Mouse (Mus musculus): ENCODE measurements at regions not wholly inside any gene's neighbourhood (a gene's known extent, or its start where the extent isn't known, plus 50 kb on each side); places are given as distances from the start of the nearest gene placed in this dataset.

GRCm38 (mm10) chr15:11716168-11716842, 190.8 kb downstream of the Npr3 start:
- DNase-seq (ENCODE audit: low spot score in 2 of 2): no peak

GRCm38 (mm10) chr15:11712481-11713274, 194.4 kb downstream of the Npr3 start:
- no peak for DNase-seq (ENCODE audit: low spot score in 2 of 2)

- DNase-seq (ENCODE audit: low spot score in 2 of 2): no peak
Measured at GRCm38 (mm10) chr15:11701246-11701645, 205.8 kb downstream of the Npr3 start.

GRCm38 (mm10) chr15:11699929-11700328, 207.2 kb downstream of the Npr3 start:
- no peak for DNase-seq (ENCODE audit: low spot score in 2 of 2)

- no peak for DNase-seq (ENCODE audit: low spot score in 2 of 2)
Measured at GRCm38 (mm10) chr15:11697060-11697459, 210.0 kb downstream of the Npr3 start.

- no peak for DNase-seq (ENCODE audit: low spot score in 2 of 2)
Measured at GRCm38 (mm10) chr15:11693772-11694270, 213.3 kb downstream of the Npr3 start.

GRCm38 (mm10) chr15:11664839-11665379, 242.2 kb downstream of the Npr3 start:
- DNase-seq (ENCODE audit: low spot score in 2 of 2): no peak

- no peak for DNase-seq (ENCODE audit: low spot score in 2 of 2)
Measured at GRCm38 (mm10) chr15:11655168-11655567, 251.9 kb downstream of the Npr3 start.

- DNase-seq (ENCODE audit: low spot score in 2 of 2): no peak
Measured at GRCm38 (mm10) chr15:11646241-11646640, 246.8 kb upstream of the Tars start.

- DNase-seq (ENCODE audit: low spot score in 2 of 2): no peak
Measured at GRCm38 (mm10) chr15:11644779-11645178, 245.3 kb upstream of the Tars start.

GRCm38 (mm10) chr15:11630654-11631053, 231.2 kb upstream of the Tars start:
- no peak for DNase-seq (ENCODE audit: low spot score in 2 of 2)

GRCm38 (mm10) chr15:11626433-11626832, 227.0 kb upstream of the Tars start:
- DNase-seq (ENCODE audit: low spot score in 2 of 2): no peak

GRCm38 (mm10) chr15:11612416-11612815, 213.0 kb upstream of the Tars start:
- DNase-seq (ENCODE audit: low spot score in 2 of 2): no peak

- no peak for DNase-seq (ENCODE audit: low spot score in 2 of 2)
Measured at GRCm38 (mm10) chr15:11610043-11610670, 210.7 kb upstream of the Tars start.

GRCm38 (mm10) chr15:11607489-11607888, 208.0 kb upstream of the Tars start:
- no peak for DNase-seq (ENCODE audit: low spot score in 2 of 2)

- no peak for DNase-seq (ENCODE audit: low spot score in 2 of 2)
Measured at GRCm38 (mm10) chr15:11605677-11606076, 206.2 kb upstream of the Tars start.

GRCm38 (mm10) chr15:11597021-11597420, 197.6 kb upstream of the Tars start:
- DNase-seq (ENCODE audit: low spot score in 2 of 2): no peak

GRCm38 (mm10) chr15:11590542-11591116, 191.2 kb upstream of the Tars start:
- no peak for DNase-seq (ENCODE audit: low spot score in 2 of 2)

GRCm38 (mm10) chr15:11589795-11590194, 190.3 kb upstream of the Tars start:
- no peak for DNase-seq (ENCODE audit: low spot score in 2 of 2)

- DNase-seq (ENCODE audit: low spot score in 2 of 2): no peak
Measured at GRCm38 (mm10) chr15:11586384-11586783, 186.9 kb upstream of the Tars start.

GRCm38 (mm10) chr15:11584155-11584554, 184.7 kb upstream of the Tars start:
- DNase-seq (ENCODE audit: low spot score in 2 of 2): no peak
